Mouse (Mus musculus) NIH3T3 (cell line): ENCODE results near the gene Olfr1305.

Source experiments
- DNase-seq: peaks from one replicate; pipeline ENCODE4 v3.0.0-alpha.2; 2012; ENCODE audit warnings: low read depth

The Olfr1305 gene

GRCm38 (mm10) chr2:111877049-111877448 is at the start of gene Olfr1305:
Gene Olfr1305 (minus strand): TSS chr2:111877149.
- no peak for DNase-seq

DNA sequence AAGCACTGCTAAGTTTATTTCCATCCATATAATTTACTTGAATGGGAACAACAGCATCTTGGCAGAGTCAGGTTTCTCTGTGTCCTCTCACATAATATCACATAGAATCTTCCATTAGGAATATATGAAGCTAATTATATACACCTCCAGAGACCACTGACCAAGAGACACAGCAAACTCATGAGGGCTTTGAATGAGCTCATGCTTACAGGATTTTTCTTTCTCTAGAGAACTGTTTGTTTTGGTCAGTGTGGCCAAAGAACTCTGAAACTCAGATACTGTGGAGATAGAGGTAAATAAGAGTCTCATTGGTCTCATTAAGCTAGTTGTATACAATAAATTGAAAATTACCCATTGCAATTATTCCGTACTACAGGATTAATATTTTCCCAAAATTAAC is 39.2 kb upstream of the Olfr1305 start, which contains the start of gene Olfr1306:
Gene Olfr1306, minus strand, starts transcription at position 101 of the 400 bp plus-strand sequence.
- DNase-seq = no peak

- no peak for DNase-seq
These were observed 56.7 kb downstream of the Olfr1305 start, which contains the start of gene Olfr1303 for GRCm38 (mm10) chr2:111820240-111820639. Gene Olfr1303 (minus strand): TSS chr2:111820340.
